Mouse (Mus musculus): ENCODE results near the gene Olfr44. TPM values are rescaled to one million over a fixed set of nuclear protein-coding genes. Genes with fewer than 3 reads are reported as not detected.

The Olfr44 gene
- polyA plus RNA-seq (2014; fragmentation: Nextera tagmentation; extraction: Ambion mirVana): not detected in 2 replicates

DNA sequence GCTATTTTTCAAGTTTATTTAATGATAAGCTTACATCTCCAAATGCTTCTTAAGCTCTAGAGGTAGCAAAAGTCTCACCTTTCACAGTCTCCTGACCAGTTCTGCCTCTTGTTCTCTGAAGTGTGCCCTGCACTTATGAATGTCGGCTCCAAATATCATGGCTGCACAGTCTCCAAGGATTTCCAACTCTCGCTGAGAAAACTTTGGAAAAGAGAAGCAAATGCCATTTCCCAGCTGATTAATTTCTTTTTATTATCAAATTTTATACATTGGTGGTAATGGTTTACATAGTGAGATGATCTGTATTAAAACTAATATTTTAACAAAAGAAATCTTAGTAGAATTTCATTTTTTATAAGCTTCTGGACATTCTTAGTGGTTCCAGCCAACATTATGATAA is at the start of gene Olfr44:
TSS of gene Olfr44 (minus strand) at position 101 of the 400 bp plus-strand sequence.
- 86% methylated on average over 2 of the region's 2 CpGs for WGBS (ENCODE audit: insufficient replicate concordance)

DNA sequence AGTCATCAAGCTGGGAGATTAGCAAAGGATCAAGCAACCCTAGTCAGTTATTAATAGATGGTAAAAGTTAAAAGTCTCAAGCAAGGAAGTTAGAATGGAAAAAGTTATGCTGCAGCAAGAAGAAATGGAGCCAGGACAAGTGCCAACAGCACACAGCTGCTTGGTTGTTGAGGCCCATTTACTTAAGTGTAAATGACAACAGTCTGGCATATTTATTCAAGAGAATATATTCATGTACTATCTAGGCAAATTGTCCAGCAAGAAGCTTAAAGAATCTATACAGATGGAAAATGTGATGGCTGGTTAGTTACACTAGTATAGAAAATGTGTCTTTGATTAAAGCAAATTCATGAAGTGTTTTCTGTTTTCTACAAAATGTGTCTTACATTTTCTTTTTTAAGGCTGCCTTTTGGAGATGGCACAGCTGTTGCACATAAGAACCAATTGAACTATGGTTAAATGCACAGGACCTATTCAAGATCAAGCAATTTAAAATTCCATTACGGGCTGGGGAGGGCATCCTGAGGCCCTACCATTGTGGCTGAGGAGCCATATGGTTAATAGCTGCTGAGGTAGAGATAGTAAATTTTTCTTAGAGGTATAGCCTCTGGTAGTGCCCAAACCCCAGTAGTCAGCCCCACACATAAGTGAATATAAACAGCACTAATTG is 30.0 kb upstream of the Olfr44 start:
- H3K9me3 ChIP-seq (replicated peaks; ENCODE audit: control insufficient read depth, low read length): no peaks in the 10 kb centered on the region
- H3K36me3 ChIP-seq (ENCODE audit: control insufficient read depth, insufficient read depth, low read length): no peaks in the 10 kb centered on the region
- no peak overlapping the region for H3K27ac ChIP-seq (ENCODE audit: low read depth, low read length)
- no peaks in the 10 kb centered on the region for H3K27me3 ChIP-seq (ENCODE audit: control insufficient read depth, insufficient read depth, low read length)
- WGBS (ENCODE audit: insufficient replicate concordance): 85% methylated on average over 1 of the region's 1 CpGs
- H3K9ac ChIP-seq (ENCODE audit: low read depth, low read length): no peak overlapping the region
- no peaks in the 10 kb centered on the region for H3K4me1 ChIP-seq (ENCODE audit: control insufficient read depth, insufficient read depth, low read length)
- no peak for ATAC-seq (replicated peaks; ENCODE audit: insufficient number of reproducible peaks, low FRiP score, low TSS enrichment)
- H3K4me2 ChIP-seq: no peak overlapping the region
- no peak overlapping the region for H3K4me3 ChIP-seq (ENCODE audit: low read depth, low read length)

More for the DNA sequence above, at the start of gene Olfr44:
- no peak within 1 kb of the TSS for H3K9ac ChIP-seq (ENCODE audit: low read depth, low read length)
- H3K27ac ChIP-seq (ENCODE audit: low read depth, low read length): no peak within 1 kb of the TSS
- no peaks in the 10 kb centered on the region for H3K9me3 ChIP-seq (replicated peaks; ENCODE audit: control insufficient read depth, low read length)
- no peak within 1 kb of the TSS for H3K4me3 ChIP-seq (ENCODE audit: low read depth, low read length)
- no peaks in the 10 kb centered on the region for H3K27me3 ChIP-seq (ENCODE audit: control insufficient read depth, insufficient read depth, low read length)
- ATAC-seq (replicated peaks; ENCODE audit: insufficient number of reproducible peaks, low FRiP score, low TSS enrichment): no peak
- H3K4me1 ChIP-seq (ENCODE audit: control insufficient read depth, insufficient read depth, low read length): no peaks in the 10 kb centered on the region
- no peaks in the 10 kb centered on the region for H3K36me3 ChIP-seq (ENCODE audit: control insufficient read depth, insufficient read depth, low read length)
- H3K4me2 ChIP-seq: no peak within 1 kb of the TSS

DNA sequence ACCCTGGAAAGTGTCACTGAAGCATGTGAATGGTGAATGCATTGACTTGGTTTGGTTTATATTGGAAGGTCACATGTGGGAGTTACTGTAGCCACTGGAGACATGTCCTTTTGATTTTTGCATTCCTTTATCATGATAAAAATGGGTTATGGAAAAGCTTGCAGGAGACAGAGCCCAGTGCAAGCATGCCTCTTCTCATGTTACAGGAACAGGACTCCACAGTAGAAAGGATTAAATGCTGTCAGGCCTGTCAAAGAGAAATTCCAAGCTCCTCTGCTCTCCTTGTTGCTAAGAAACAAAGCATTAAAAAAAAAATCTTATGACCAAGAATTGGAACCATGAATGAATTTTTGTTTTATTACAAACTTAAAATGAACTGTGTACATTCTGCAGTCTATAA is 24.8 kb upstream of the Olfr44 start:
- Histone ChIP-seq H3K4me1 (ENCODE audit: control insufficient read depth, insufficient read depth, low read length) (no peaks in the 10 kb centered on the region), H3K36me3 (ENCODE audit: control insufficient read depth, insufficient read depth, low read length) (no peaks in the 10 kb centered on the region), H3K9ac (ENCODE audit: low read depth, low read length) (no peak overlapping the region), H3K27me3 (ENCODE audit: control insufficient read depth, insufficient read depth, low read length) (no peaks in the 10 kb centered on the region), H3K9me3 (replicated peaks; ENCODE audit: control insufficient read depth, low read length) (no peaks in the 10 kb centered on the region), H3K27ac (ENCODE audit: low read depth, low read length) (no peak overlapping the region), H3K4me2 (no peak overlapping the region), H3K4me3 (ENCODE audit: low read depth, low read length) (no peak overlapping the region)
- no peak for ATAC-seq (replicated peaks; ENCODE audit: insufficient number of reproducible peaks, low FRiP score, low TSS enrichment)

DNA sequence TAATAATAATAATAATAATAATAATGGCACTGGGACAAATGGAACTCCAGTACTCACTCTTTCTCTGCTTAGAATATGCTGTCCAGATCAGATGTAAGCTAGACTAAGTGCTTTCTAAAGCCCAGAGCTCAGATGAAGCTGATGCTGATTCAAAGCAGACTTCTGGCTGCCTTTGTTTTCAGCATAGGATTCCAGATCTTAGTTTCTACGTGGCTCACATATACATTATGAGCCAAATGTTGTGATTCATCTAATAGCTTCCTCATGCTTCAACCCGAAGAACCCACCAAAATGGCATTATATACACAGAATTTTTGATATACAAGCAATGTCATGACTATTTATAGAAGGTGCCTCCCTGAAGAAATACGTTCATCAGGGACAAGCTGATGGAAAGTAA is 21.7 kb upstream of the Olfr44 start, which contains the start of gene Olfr957:
TSS of gene Olfr957 (minus strand) at position 279 of the 400 bp plus-strand sequence.
- WGBS (ENCODE audit: insufficient replicate concordance): 61% methylated on average over 3 of the region's 3 CpGs
- Histone ChIP-seq H3K4me3 (ENCODE audit: low read depth, low read length) (no peak within 1 kb of the TSS), H3K9me3 (replicated peaks; ENCODE audit: control insufficient read depth, low read length) (no peaks in the 10 kb centered on the region), H3K36me3 (ENCODE audit: control insufficient read depth, insufficient read depth, low read length) (no peaks in the 10 kb centered on the region), H3K27ac (ENCODE audit: low read depth, low read length) (no peak within 1 kb of the TSS), H3K4me2 (no peak within 1 kb of the TSS), H3K9ac (ENCODE audit: low read depth, low read length) (no peak within 1 kb of the TSS), H3K27me3 (ENCODE audit: control insufficient read depth, insufficient read depth, low read length) (no peaks in the 10 kb centered on the region), H3K4me1 (ENCODE audit: control insufficient read depth, insufficient read depth, low read length) (no peaks in the 10 kb centered on the region)
- no peak for ATAC-seq (replicated peaks; ENCODE audit: insufficient number of reproducible peaks, low FRiP score, low TSS enrichment)

DNA sequence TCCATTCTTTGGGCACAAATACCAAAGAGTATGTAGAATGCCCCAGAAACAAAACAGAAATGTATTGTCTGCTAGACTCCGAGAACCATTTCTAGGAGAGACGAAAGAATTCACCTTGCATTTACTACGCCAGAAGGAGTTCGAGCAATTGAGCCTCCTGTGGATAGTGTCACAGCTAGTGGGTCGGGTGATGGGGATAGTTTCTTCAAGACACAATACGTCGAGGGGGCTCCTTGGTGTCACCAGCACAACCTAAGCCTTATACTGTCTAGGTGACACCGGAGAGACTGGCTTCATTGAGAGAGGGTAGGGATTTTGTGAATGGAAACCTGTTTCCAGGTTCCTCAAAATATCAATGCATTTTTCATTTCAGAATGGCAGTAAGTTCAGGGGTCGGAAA is 15.6 kb upstream of the Olfr44 start:
- Histone ChIP-seq H3K4me3 (ENCODE audit: low read depth, low read length) (no peak overlapping the region), H3K9me3 (replicated peaks; ENCODE audit: control insufficient read depth, low read length) (no peaks in the 10 kb centered on the region), H3K27ac (ENCODE audit: low read depth, low read length) (no peak overlapping the region), H3K4me2 (no peak overlapping the region), H3K4me1 (ENCODE audit: control insufficient read depth, insufficient read depth, low read length) (no peaks in the 10 kb centered on the region), H3K27me3 (ENCODE audit: control insufficient read depth, insufficient read depth, low read length) (no peaks in the 10 kb centered on the region), H3K36me3 (ENCODE audit: control insufficient read depth, insufficient read depth, low read length) (no peaks in the 10 kb centered on the region), H3K9ac (ENCODE audit: low read depth, low read length) (no peak overlapping the region)
- ATAC-seq (replicated peaks; ENCODE audit: insufficient number of reproducible peaks, low FRiP score, low TSS enrichment): no peak
- WGBS (ENCODE audit: insufficient replicate concordance): 69% methylated on average over 9 of the region's 9 CpGs

DNA sequence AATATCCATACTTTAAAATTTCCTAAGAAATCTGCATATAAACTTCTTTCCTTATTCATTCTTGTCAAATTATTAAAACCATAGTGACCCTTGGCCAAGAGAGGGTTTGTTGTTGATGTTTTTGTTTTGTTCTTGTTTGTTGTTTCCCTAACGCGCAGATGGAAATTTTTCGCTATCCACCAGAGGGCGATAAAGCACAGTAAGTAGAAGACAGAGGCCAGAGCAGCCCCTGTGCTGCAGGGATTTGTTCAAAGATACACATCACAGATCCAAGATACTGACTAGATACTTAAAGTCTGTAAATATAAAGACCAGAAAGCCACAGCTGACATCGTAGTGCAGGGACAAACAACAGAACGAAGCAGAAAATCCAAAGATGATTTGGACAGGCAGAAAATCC is 15.2 kb upstream of the Olfr44 start:
- no peaks in the 10 kb centered on the region for H3K27me3 ChIP-seq (ENCODE audit: control insufficient read depth, insufficient read depth, low read length)
- no peaks in the 10 kb centered on the region for H3K36me3 ChIP-seq (ENCODE audit: control insufficient read depth, insufficient read depth, low read length)
- H3K4me1 ChIP-seq (ENCODE audit: control insufficient read depth, insufficient read depth, low read length): no peaks in the 10 kb centered on the region
- no peak overlapping the region for H3K4me2 ChIP-seq
- H3K9me3 ChIP-seq (replicated peaks; ENCODE audit: control insufficient read depth, low read length): no peaks in the 10 kb centered on the region
- 7% methylated on average over 6 of the region's 6 CpGs for WGBS (ENCODE audit: insufficient replicate concordance)
- H3K27ac ChIP-seq (ENCODE audit: low read depth, low read length): no peak overlapping the region
- no peak overlapping the region for H3K9ac ChIP-seq (ENCODE audit: low read depth, low read length)
- no peak overlapping the region for H3K4me3 ChIP-seq (ENCODE audit: low read depth, low read length)
- no peak for ATAC-seq (replicated peaks; ENCODE audit: insufficient number of reproducible peaks, low FRiP score, low TSS enrichment)

DNA sequence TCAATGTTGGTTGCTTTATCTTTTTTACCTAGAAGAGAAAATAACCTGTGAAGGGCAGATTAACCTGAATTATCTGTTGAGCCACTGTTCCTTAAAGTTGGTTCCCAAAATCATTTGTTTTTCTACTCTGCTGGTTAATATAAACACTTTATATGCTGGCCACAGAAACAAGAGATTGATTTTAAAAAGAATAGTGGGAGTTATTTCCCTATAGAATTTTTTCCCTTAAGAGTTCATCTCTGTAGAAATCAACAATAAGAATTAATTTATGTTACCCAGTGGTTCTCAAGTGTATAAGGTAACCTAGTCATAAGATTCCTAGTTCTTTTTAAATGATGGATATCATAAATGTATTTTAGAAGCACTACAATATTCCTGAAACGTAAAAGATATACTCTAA is 22.0 kb downstream of the Olfr44 start, which contains the start of gene Olfr955:
TSS of gene Olfr955 (minus strand) at position 101 of the 400 bp plus-strand sequence.
- WGBS (ENCODE audit: insufficient replicate concordance): 56% methylated on average over 1 of the region's 1 CpGs
- Histone ChIP-seq H3K4me1 (ENCODE audit: control insufficient read depth, insufficient read depth, low read length) (no peaks in the 10 kb centered on the region), H3K36me3 (ENCODE audit: control insufficient read depth, insufficient read depth, low read length) (no peaks in the 10 kb centered on the region), H3K27me3 (ENCODE audit: control insufficient read depth, insufficient read depth, low read length) (no peaks in the 10 kb centered on the region), H3K4me3 (ENCODE audit: low read depth, low read length) (no peak within 1 kb of the TSS), H3K9ac (ENCODE audit: low read depth, low read length) (no peak within 1 kb of the TSS), H3K27ac (ENCODE audit: low read depth, low read length) (no peak within 1 kb of the TSS), H3K4me2 (no peak within 1 kb of the TSS), H3K9me3 (replicated peaks; ENCODE audit: control insufficient read depth, low read length) (no peaks in the 10 kb centered on the region)
- no peak for ATAC-seq (replicated peaks; ENCODE audit: insufficient number of reproducible peaks, low FRiP score, low TSS enrichment)

DNA sequence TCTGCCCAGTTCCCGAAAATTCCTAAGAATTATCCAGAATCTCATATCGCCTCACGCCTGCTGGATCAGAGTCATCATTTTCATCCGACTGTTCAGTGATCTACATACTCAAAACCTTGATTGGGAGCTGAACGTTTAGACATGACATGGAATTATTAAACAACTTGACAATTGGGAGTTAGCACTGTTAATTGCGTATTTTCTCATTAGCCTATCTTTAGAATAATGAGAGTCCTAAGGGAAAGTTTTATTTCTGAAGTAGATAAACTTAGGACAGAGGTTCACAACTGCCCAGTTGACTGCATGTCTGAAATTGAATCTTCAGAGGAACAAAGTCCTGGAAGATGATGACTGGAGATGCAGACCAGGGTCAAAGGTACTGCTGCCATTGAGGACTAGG is 37.4 kb downstream of the Olfr44 start, which contains the start of gene Olfr954:
TSS of gene Olfr954 (plus strand) at position 301 of the 400 bp plus-strand sequence.
- H3K4me3 ChIP-seq (ENCODE audit: low read depth, low read length): no peak within 1 kb of the TSS
- H3K27ac ChIP-seq (ENCODE audit: low read depth, low read length): no peak within 1 kb of the TSS
- no peak for ATAC-seq (replicated peaks; ENCODE audit: insufficient number of reproducible peaks, low FRiP score, low TSS enrichment)
- no peaks in the 10 kb centered on the region for H3K9me3 ChIP-seq (replicated peaks; ENCODE audit: control insufficient read depth, low read length)
- H3K36me3 ChIP-seq (ENCODE audit: control insufficient read depth, insufficient read depth, low read length): no peaks in the 10 kb centered on the region
- no peaks in the 10 kb centered on the region for H3K4me1 ChIP-seq (ENCODE audit: control insufficient read depth, insufficient read depth, low read length)
- no peak within 1 kb of the TSS for H3K9ac ChIP-seq (ENCODE audit: low read depth, low read length)
- no peak within 1 kb of the TSS for H3K4me2 ChIP-seq
- no peaks in the 10 kb centered on the region for H3K27me3 ChIP-seq (ENCODE audit: control insufficient read depth, insufficient read depth, low read length)
- WGBS (ENCODE audit: insufficient replicate concordance): 73% methylated on average over 6 of the region's 6 CpGs

Data from heart, embryonic 11.5 days (tissue).